Mouse (Mus musculus): Measurements from ENCODE around the gene Arhgef10l. TPM values are rescaled to one million over a fixed set of nuclear protein-coding genes. Genes with fewer than 3 reads are reported as not detected.

The Arhgef10l gene
- polyA plus RNA-seq, 1 experiment: 30.0 TPM

Other genes with a start within 250 kb of the Arhgef10l start
- gene Rcc2, start 34.5 kb upstream of the Arhgef10l start, polyA plus RNA-seq (2012; rRNA removed): 21.6 and 31.5 TPM in 2 replicates
- not detected in 2 replicates for gene Padi6, start 76.6 kb upstream of the Arhgef10l start, polyA plus RNA-seq (2012; rRNA removed)
- 15.6 and 15.9 TPM in 2 replicates for gene Padi4, start 108.2 kb upstream of the Arhgef10l start, polyA plus RNA-seq (2012; rRNA removed)
- 0.30 and 0.32 TPM in 2 replicates for gene Padi3, start 144.6 kb upstream of the Arhgef10l start, polyA plus RNA-seq (2012; rRNA removed)
- gene Padi1, start 179.8 kb upstream of the Arhgef10l start, polyA plus RNA-seq (2012; rRNA removed): 1.0 and 1.2 TPM in 2 replicates
- 1.7 and 1.8 TPM in 2 replicates for gene Padi2, start 240.3 kb upstream of the Arhgef10l start, polyA plus RNA-seq (2012; rRNA removed)

Measured in urinary bladder, adult 2 months (tissue).